Mouse (Mus musculus): ENCODE results near the gene Hmga1. TPM values are rescaled to one million over a fixed set of nuclear protein-coding genes. Genes with fewer than 3 reads are reported as not detected.

Gene Hmga1
- polyA plus RNA-seq, 1 experiment from 2014 or later: 134 TPM

GRCm38 (mm10) chr17:27545991-27546390 lies 10.3 kb upstream of the Hmga1 start:
- H3K4me3 ChIP-seq (ENCODE audit: low read depth, low read length): no peak overlapping the region
- ATAC-seq: no peak
- no peak overlapping the region for H3K9ac ChIP-seq (ENCODE audit: low read depth, low read length)
- no peaks in the 10 kb centered on the region for H3K4me1 ChIP-seq (ENCODE audit: control insufficient read depth, insufficient read depth, low read length)
- no peaks in the 10 kb centered on the region for H3K36me3 ChIP-seq (ENCODE audit: control insufficient read depth, insufficient read depth, low read length)
- no peaks in the 10 kb centered on the region for H3K27me3 ChIP-seq (ENCODE audit: control insufficient read depth, insufficient read depth, low read depth, low read length)
- WGBS: 55% methylated on average over 12 of the region's 12 CpGs
- H3K9me3 ChIP-seq (replicated peaks; ENCODE audit: control insufficient read depth, low read length, poor library complexity, severe bottlenecking): no peaks in the 10 kb centered on the region
- H3K4me2 ChIP-seq (ENCODE audit: low read length): no peak overlapping the region
- H3K27ac ChIP-seq (ENCODE audit: low read length): no peak overlapping the region

GRCm38 (mm10) chr17:27546574-27547085 lies 9.7 kb upstream of the Hmga1 start:
- no peak for ATAC-seq
- Histone ChIP-seq H3K4me1 (ENCODE audit: control insufficient read depth, insufficient read depth, low read length) (no peaks in the 10 kb centered on the region), H3K4me2 (ENCODE audit: low read length) (no peak overlapping the region), H3K9ac (ENCODE audit: low read depth, low read length) (no peak overlapping the region), H3K4me3 (ENCODE audit: low read depth, low read length) (no peak overlapping the region), H3K27ac (ENCODE audit: low read length) (no peak overlapping the region), H3K36me3 (ENCODE audit: control insufficient read depth, insufficient read depth, low read length) (no peaks in the 10 kb centered on the region), H3K27me3 (ENCODE audit: control insufficient read depth, insufficient read depth, low read depth, low read length) (no peaks in the 10 kb centered on the region), H3K9me3 (replicated peaks; ENCODE audit: control insufficient read depth, low read length, poor library complexity, severe bottlenecking) (no peaks in the 10 kb centered on the region)
- 66% methylated on average over 7 of the region's 7 CpGs for WGBS

GRCm38 (mm10) chr17:27547253-27547868 lies 8.9 kb upstream of the Hmga1 start:
- H3K27me3 ChIP-seq (ENCODE audit: control insufficient read depth, insufficient read depth, low read depth, low read length): no peaks in the 10 kb centered on the region
- no peak for ATAC-seq
- no peak overlapping the region for H3K4me2 ChIP-seq (ENCODE audit: low read length)
- H3K27ac ChIP-seq (ENCODE audit: low read length): no peak overlapping the region
- no peak overlapping the region for H3K4me3 ChIP-seq (ENCODE audit: low read depth, low read length)
- H3K4me1 ChIP-seq (ENCODE audit: control insufficient read depth, insufficient read depth, low read length): no peaks in the 10 kb centered on the region
- WGBS: 76% methylated on average over 9 of the region's 9 CpGs
- no peaks in the 10 kb centered on the region for H3K36me3 ChIP-seq (ENCODE audit: control insufficient read depth, insufficient read depth, low read length)
- no peaks in the 10 kb centered on the region for H3K9me3 ChIP-seq (replicated peaks; ENCODE audit: control insufficient read depth, low read length, poor library complexity, severe bottlenecking)
- no peak overlapping the region for H3K9ac ChIP-seq (ENCODE audit: low read depth, low read length)

GRCm38 (mm10) chr17:27549234-27549633 lies 7.1 kb upstream of the Hmga1 start:
- Histone ChIP-seq H3K36me3 (ENCODE audit: control insufficient read depth, insufficient read depth, low read length) (no peaks in the 10 kb centered on the region), H3K27ac (ENCODE audit: low read length) (no peak overlapping the region), H3K4me1 (ENCODE audit: control insufficient read depth, insufficient read depth, low read length) (no peaks in the 10 kb centered on the region), H3K9me3 (replicated peaks; ENCODE audit: control insufficient read depth, low read length, poor library complexity, severe bottlenecking) (no peaks in the 10 kb centered on the region), H3K4me3 (ENCODE audit: low read depth, low read length) (no peak overlapping the region), H3K4me2 (ENCODE audit: low read length) (no peak overlapping the region), H3K27me3 (ENCODE audit: control insufficient read depth, insufficient read depth, low read depth, low read length) (no peaks in the 10 kb centered on the region; the same call in 1 of the 2 replicates), H3K9ac (ENCODE audit: low read depth, low read length) (no peak overlapping the region)
- WGBS: 39% methylated on average over 8 of the region's 8 CpGs
- ATAC-seq: no peak

GRCm38 (mm10) chr17:27551393-27551940 lies 4.8 kb upstream of the Hmga1 start:
- ATAC-seq: no peak
- Histone ChIP-seq H3K9ac (ENCODE audit: low read depth, low read length) (no peak overlapping the region), H3K27me3 (ENCODE audit: control insufficient read depth, insufficient read depth, low read depth, low read length) (peaks cover 9% of the 10 kb centered on the region), H3K4me2 (ENCODE audit: low read length) (no peak overlapping the region), H3K9me3 (replicated peaks; ENCODE audit: control insufficient read depth, low read length, poor library complexity, severe bottlenecking) (no peaks in the 10 kb centered on the region), H3K4me3 (ENCODE audit: low read depth, low read length) (no peak overlapping the region), H3K27ac (ENCODE audit: low read length) (no peak overlapping the region), H3K36me3 (ENCODE audit: control insufficient read depth, insufficient read depth, low read length) (no peaks in the 10 kb centered on the region), H3K4me1 (ENCODE audit: control insufficient read depth, insufficient read depth, low read length) (peaks cover 9% of the 10 kb centered on the region)
- WGBS: 67% methylated on average over 10 of the region's 10 CpGs

- WGBS: 80% methylated on average over 23 of the region's 23 CpGs
- no peaks in the 10 kb centered on the region for H3K9me3 ChIP-seq (replicated peaks; ENCODE audit: control insufficient read depth, low read length, poor library complexity, severe bottlenecking)
Measured at GRCm38 (mm10) chr17:27552215-27553201, 3.8 kb upstream of the Hmga1 start.

GRCm38 (mm10) chr17:27554062-27554960 lies 2.0 kb upstream of the Hmga1 start:
- H3K27me3 ChIP-seq (ENCODE audit: control insufficient read depth, insufficient read depth, low read depth, low read length): peaks cover 9% of the 10 kb centered on the region
- H3K9me3 ChIP-seq (replicated peaks; ENCODE audit: control insufficient read depth, low read length, poor library complexity, severe bottlenecking): no peaks in the 10 kb centered on the region
- H3K27ac ChIP-seq (ENCODE audit: low read length): no peak overlapping the region
- no peak for ATAC-seq
- H3K9ac ChIP-seq (ENCODE audit: low read depth, low read length): no peak overlapping the region
- no peak overlapping the region for H3K4me3 ChIP-seq (ENCODE audit: low read depth, low read length)
- no peaks in the 10 kb centered on the region for H3K36me3 ChIP-seq (ENCODE audit: control insufficient read depth, insufficient read depth, low read length)
- H3K4me2 ChIP-seq (ENCODE audit: low read length): no peak overlapping the region; the same call in 1 of the 2 replicates
- WGBS: 45% methylated on average over 20 of the region's 20 CpGs
- H3K4me1 ChIP-seq (ENCODE audit: control insufficient read depth, insufficient read depth, low read length): peaks cover 29% of the 10 kb centered on the region

More at GRCm38 (mm10) chr17:27552215-27553201, 3.8 kb upstream of the Hmga1 start:
- Histone ChIP-seq H3K4me2 (ENCODE audit: low read length) (no peak overlapping the region), H3K4me1 (ENCODE audit: control insufficient read depth, insufficient read depth, low read length) (peaks cover 11% of the 10 kb centered on the region), H3K27ac (ENCODE audit: low read length) (no peak overlapping the region), H3K27me3 (ENCODE audit: control insufficient read depth, insufficient read depth, low read depth, low read length) (peaks cover 9% of the 10 kb centered on the region), H3K9ac (ENCODE audit: low read depth, low read length) (no peak overlapping the region), H3K4me3 (ENCODE audit: low read depth, low read length) (no peak overlapping the region), H3K36me3 (ENCODE audit: control insufficient read depth, insufficient read depth, low read length) (no peaks in the 10 kb centered on the region)
- ATAC-seq: no peak

- no peaks in the 10 kb centered on the region for H3K9me3 ChIP-seq (replicated peaks; ENCODE audit: control insufficient read depth, low read length, poor library complexity, severe bottlenecking)
- H3K9ac ChIP-seq (ENCODE audit: low read depth, low read length): 0 out of 2 replicates have a peak overlapping the region, but pooled peaks have one; percentile 20
- H3K4me2 ChIP-seq (ENCODE audit: low read length): peak overlapping the region; percentile 76
- no peak overlapping the region for H3K27ac ChIP-seq (ENCODE audit: low read length)
- ATAC-seq: no peak
- peak overlapping the region; percentile 88; the same call in 1 of the 2 replicates for H3K4me3 ChIP-seq (ENCODE audit: low read depth, low read length)
- peaks cover 31% of the 10 kb centered on the region for H3K4me1 ChIP-seq (ENCODE audit: control insufficient read depth, insufficient read depth, low read length)
- no peaks in the 10 kb centered on the region for H3K36me3 ChIP-seq (ENCODE audit: control insufficient read depth, insufficient read depth, low read length)
- WGBS: 2% methylated on average over 34 of the region's 39 CpGs
- peaks cover 9% of the 10 kb centered on the region for H3K27me3 ChIP-seq (ENCODE audit: control insufficient read depth, insufficient read depth, low read depth, low read length)
Measured at GRCm38 (mm10) chr17:27555075-27555511, 1.2 kb upstream of the Hmga1 start.

Measured in midbrain, embryonic 16.5 days (tissue).